Mouse (Mus musculus) C2C12 (cell line): ENCODE measurements at regions not wholly inside any gene's neighbourhood (a gene's known extent, or its start where the extent isn't known, plus 50 kb on each side); places are given as distances from the start of the nearest gene placed in this dataset.

Experiments
- H3K27me3 ChIP-seq: one replicate; pipeline ENCODE4 v1.6.1; 2011; ENCODE audit not compliant: control insufficient read depth, insufficient read depth, insufficient read length
- H3K36me3 ChIP-seq: one replicate; pipeline ENCODE4 v1.6.1; 2011; ENCODE audit not compliant: control insufficient read depth, insufficient read depth
- H3K4me3 ChIP-seq: one replicate; pipeline ENCODE4 v1.5.1; 2011; ENCODE audit warnings: mild to moderate bottlenecking, control low read depth; ENCODE audit not compliant: poor library complexity, insufficient read depth, severe bottlenecking
- H3K79me2 ChIP-seq: one replicate; pipeline ENCODE4 v1.6.1; 2011; ENCODE audit not compliant: control insufficient read depth, insufficient read depth
- H3K79me3 ChIP-seq: one replicate; pipeline ENCODE4 v1.6.1; 2011; ENCODE audit warnings: low read depth, control low read depth
- H3ac ChIP-seq: one replicate; pipeline ENCODE3; 2011; ENCODE audit warnings: low read depth; ENCODE audit not compliant: control insufficient read depth, insufficient read length
- CEBPB ChIP-seq: IDR thresholded peaks from one replicate; pipeline ENCODE4 v1.6.1; 2011; ENCODE audit warnings: low read depth, mild to moderate bottlenecking, control low read depth, moderate library complexity
- CTCF ChIP-seq: IDR thresholded peaks from one replicate; pipeline ENCODE4 v1.5.1; 2011; ENCODE audit not compliant: control insufficient read depth, insufficient read depth, insufficient read length
- FOSL1 ChIP-seq: IDR thresholded peaks from one replicate; pipeline ENCODE4 v1.8.0; 2011; ENCODE audit warnings: mild to moderate bottlenecking, low read length; ENCODE audit not compliant: poor library complexity, insufficient read depth, severe bottlenecking
- MAX ChIP-seq: IDR thresholded peaks from one replicate; pipeline ENCODE4 v1.6.1; 2011; ENCODE audit warnings: mild to moderate bottlenecking, control low read depth
- MYOD1 ChIP-seq: IDR thresholded peaks from one replicate; pipeline ENCODE4 v1.6.1; 2011; ENCODE audit warnings: low read depth; ENCODE audit not compliant: control insufficient read depth, insufficient read length
- MYOG ChIP-seq: IDR thresholded peaks from one replicate; pipeline ENCODE4 v1.6.1; 2011; ENCODE audit not compliant: control insufficient read depth, insufficient read length; ENCODE audit errors: extremely low read depth
- USF1 ChIP-seq: IDR thresholded peaks from one replicate; pipeline ENCODE4 v1.6.1; 2011; ENCODE audit warnings: low read depth, mild to moderate bottlenecking, control low read depth, moderate library complexity

GRCm38 (mm10) chr9:78769168-78769567, 153.8 kb downstream of the Cd109 start:
- H3K79me2 ChIP-seq, result no peaks in the 10 kb centered on the region
- no peaks in the 10 kb centered on the region for H3K27me3 ChIP-seq
- no peak for TF ChIP-seq MYOG
- TF ChIP-seq MYOD1, result no peak
- TF ChIP-seq FOSL1, result no peak
- TF ChIP-seq CTCF, result no peak
- TF ChIP-seq USF1, result no peak
- TF ChIP-seq MAX, result no peak
- no peak for TF ChIP-seq CEBPB
- H3K79me3 ChIP-seq, result no peaks in the 10 kb centered on the region
- H3K4me3 ChIP-seq, result no peak overlapping the region
- no peaks in the 10 kb centered on the region for H3K36me3 ChIP-seq
- H3ac ChIP-seq, result no peak overlapping the region

GRCm38 (mm10) chr9:78773936-78774335, 158.6 kb downstream of the Cd109 start:
- TF ChIP-seq USF1 (no peak), FOSL1 (no peak)
- no peaks in the 10 kb centered on the region for H3K27me3 ChIP-seq
- no peaks in the 10 kb centered on the region for H3K36me3 ChIP-seq
- no peak overlapping the region for H3ac ChIP-seq
- H3K79me3 ChIP-seq, result no peaks in the 10 kb centered on the region
- H3K4me3 ChIP-seq, result no peak overlapping the region
- no peaks in the 10 kb centered on the region for H3K79me2 ChIP-seq

- Histone ChIP-seq H3K79me2 (no peaks in the 10 kb centered on the region), H3K79me3 (no peaks in the 10 kb centered on the region), H3K36me3 (no peaks in the 10 kb centered on the region), H3K27me3 (no peaks in the 10 kb centered on the region), H3K4me3 (no peak overlapping the region), H3ac (no peak overlapping the region)
- TF ChIP-seq MYOD1, result no peak
- no peak for TF ChIP-seq MAX
- TF ChIP-seq CTCF, result peak; percentile 33
Observed at GRCm38 (mm10) chr9:78775462-78775861, 160.1 kb downstream of the Cd109 start.

- Histone ChIP-seq H3K27me3 (no peaks in the 10 kb centered on the region), H3K79me2 (no peaks in the 10 kb centered on the region), H3K4me3 (no peak overlapping the region), H3K79me3 (no peaks in the 10 kb centered on the region), H3ac (no peak overlapping the region), H3K36me3 (no peaks in the 10 kb centered on the region)
- no peak for TF ChIP-seq CTCF
- no peak for TF ChIP-seq MYOG
Observed at GRCm38 (mm10) chr9:78780595-78780994, 165.2 kb downstream of the Cd109 start.

GRCm38 (mm10) chr9:78782297-78782696, 167.0 kb downstream of the Cd109 start:
- no peak overlapping the region for H3ac ChIP-seq
- TF ChIP-seq CTCF (no peak), MYOD1 (no peak), CEBPB (no peak), MAX (no peak), MYOG (no peak), FOSL1 (no peak), USF1 (no peak)
- H3K27me3 ChIP-seq, result no peaks in the 10 kb centered on the region

GRCm38 (mm10) chr9:78782860-78783259, 167.5 kb downstream of the Cd109 start:
- H3K79me3 ChIP-seq, result no peaks in the 10 kb centered on the region
- no peak overlapping the region for H3ac ChIP-seq
- no peaks in the 10 kb centered on the region for H3K79me2 ChIP-seq
- no peak overlapping the region for H3K4me3 ChIP-seq
- TF ChIP-seq MYOG, result no peak
- no peak for TF ChIP-seq MAX
- no peak for TF ChIP-seq MYOD1
- TF ChIP-seq CEBPB, result no peak
- no peak for TF ChIP-seq USF1
- H3K36me3 ChIP-seq, result no peaks in the 10 kb centered on the region
- H3K27me3 ChIP-seq, result no peaks in the 10 kb centered on the region

More at GRCm38 (mm10) chr9:78782297-78782696, 167.0 kb downstream of the Cd109 start:
- H3K79me2 ChIP-seq, result no peaks in the 10 kb centered on the region
- H3K4me3 ChIP-seq, result no peak overlapping the region
- H3K36me3 ChIP-seq, result no peaks in the 10 kb centered on the region
- no peaks in the 10 kb centered on the region for H3K79me3 ChIP-seq

GRCm38 (mm10) chr9:78787866-78788265, 172.5 kb downstream of the Cd109 start:
- H3K27me3 ChIP-seq, result no peaks in the 10 kb centered on the region
- no peaks in the 10 kb centered on the region for H3K79me2 ChIP-seq
- no peaks in the 10 kb centered on the region for H3K79me3 ChIP-seq
- no peak overlapping the region for H3ac ChIP-seq
- TF ChIP-seq MYOG (no peak), CEBPB (no peak), MYOD1 (no peak), MAX (no peak), CTCF (no peak), USF1 (no peak), FOSL1 (no peak)
- H3K36me3 ChIP-seq, result no peaks in the 10 kb centered on the region
- no peak overlapping the region for H3K4me3 ChIP-seq
